Mouse (Mus musculus) layer of hippocampus, adult 8-10 months (tissue): ENCODE measurements around the gene Lrrc8c. TPM values are rescaled to one million over a fixed set of nuclear protein-coding genes. Genes with fewer than 3 reads are reported as not detected.

ENCODE experiments used
- total RNA-seq, 4 experiments: library from RNA; stranded (reverse); gene quantifications; 2 replicates each; pipeline ENCODE4 v1.2.4; 2022

Lrrc8c gene
- total RNA-seq, 4 experiments from 2014 or later, result 27.1 to 31.0 (median 29.0) TPM

Other genes with a start within 250 kb of the Lrrc8c start
- not detected for gene Gm43302, start 225.7 kb upstream of the Lrrc8c start, total RNA-seq
- gene Gbp6, start 225.7 kb upstream of the Lrrc8c start, total RNA-seq, result 1 to 10 TPM in 3 of 4 experiments, under 1 TPM in 1; 0.99 to 3.7 (median 2.3) TPM
- 10 to 100 TPM; 57.6 to 59.7 (median 59.3) TPM for gene Lrrc8b, start 103.6 kb upstream of the Lrrc8c start, total RNA-seq
- gene Lrrc8d, start 180.6 kb downstream of the Lrrc8c start, total RNA-seq, result 10 to 100 TPM; 45.1 to 57.8 (median 50.1) TPM